Mouse (Mus musculus) small intestine, adult 2 months (tissue): ENCODE measurements around the gene Gpr35.

Source experiments
- CTCF ChIP-seq: fragments of 200-500 bp; IDR thresholded peaks from 2 replicates; pipeline ENCODE4 v1.5.1; 2012; ENCODE audit warnings: low read depth, mild to moderate bottlenecking, control low read depth, inconsistent platforms, low read length, moderate library complexity, mixed read lengths; ENCODE audit not compliant: insufficient replicate concordance, insufficient read length; ENCODE audit errors: extremely low read depth
- POLR2A ChIP-seq: fragments of 200-500 bp; IDR thresholded peaks from 2 replicates; pipeline ENCODE4 v1.6.1; 2012; ENCODE audit warnings: low read depth, mild to moderate bottlenecking, control low read depth, inconsistent platforms, low read length, moderate library complexity

DNA sequence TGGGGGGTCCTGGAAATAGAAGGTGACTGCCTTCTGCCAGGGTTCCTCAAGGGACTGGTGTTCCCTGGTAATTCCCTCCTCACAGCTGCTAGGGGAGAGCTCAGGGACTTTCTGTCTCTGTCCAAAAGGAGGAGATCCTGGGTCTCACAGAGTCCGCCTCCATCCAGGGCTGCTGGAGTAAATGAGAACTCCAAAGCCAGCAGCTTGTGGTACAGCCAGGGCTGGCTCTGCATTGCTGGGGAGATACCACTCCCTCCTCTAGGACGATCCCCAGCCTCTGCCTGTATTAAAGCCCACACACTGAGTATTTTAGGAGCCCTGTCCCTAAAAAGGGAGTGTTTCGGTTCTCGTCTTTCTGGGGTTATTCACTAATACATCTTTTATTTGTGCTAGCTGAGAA lies 69.9 kb downstream of the Gpr35 start:
- no peak for TF ChIP-seq CTCF
- TF ChIP-seq POLR2A: no peak
